Mouse (Mus musculus) liver, embryonic 11.5 days (tissue): ENCODE data around the gene Fga. TPM values are rescaled to one million over a fixed set of nuclear protein-coding genes. Genes with fewer than 3 reads are reported as not detected.
A peak's percentile ranks its signal among the peaks of the same experiment; 100 is the strongest.

Source experiments
- ATAC-seq: fragments of 200-750 bp; cut with Nextera tagmentation; replicated peaks from 2 replicates; pipeline ENCODE4 v1.8.0; 2017; ENCODE audit warnings: moderate number of reproducible peaks, mild to moderate bottlenecking, moderate TSS enrichment, moderate library complexity; ENCODE audit not compliant: low FRiP score
- DNase-seq: peaks from one replicate; pipeline ENCODE4 v3.0.0-alpha.2; 2017; ENCODE audit warnings: low spot score
- H3K27ac ChIP-seq: fragments of 300-500 bp; sonication (generic); 2 replicates; pipeline ENCODE4 v1.5.1; 2014; ENCODE audit warnings: mild to moderate bottlenecking, low read depth, low read length, control low read depth
- H3K27me3 ChIP-seq: fragments of 300-500 bp; sonication (generic); replicated peaks from 2 replicates; pipeline ENCODE4 v1.6.1; 2014; ENCODE audit warnings: low read length, mixed read lengths; ENCODE audit not compliant: control insufficient read depth, insufficient read depth
- H3K36me3 ChIP-seq: fragments of 300-500 bp; sonication (generic); 2 replicates; pipeline ENCODE4 v1.6.1; 2014; ENCODE audit warnings: mild to moderate bottlenecking, low read length, moderate library complexity, mixed read lengths; ENCODE audit not compliant: control insufficient read depth, insufficient read depth
- H3K4me1 ChIP-seq: fragments of 300-500 bp; sonication (generic); replicated peaks from 2 replicates; pipeline ENCODE4 v1.6.1; 2014; ENCODE audit warnings: low read length, mixed read lengths; ENCODE audit not compliant: control insufficient read depth, insufficient read depth
- H3K4me2 ChIP-seq: fragments of 300-500 bp; sonication (generic); 2 replicates; pipeline ENCODE4 v1.6.1; 2014; ENCODE audit warnings: mild to moderate bottlenecking, control low read depth, moderate library complexity
- H3K4me3 ChIP-seq: fragments of 300-500 bp; sonication (generic); 2 replicates; pipeline ENCODE4 v1.5.1; 2014; ENCODE audit warnings: low read depth, low read length, control low read depth
- H3K9ac ChIP-seq: fragments of 300-500 bp; sonication (generic); 2 replicates; pipeline ENCODE4 v1.6.1; 2014; ENCODE audit warnings: low read depth, low read length, control low read depth
- H3K9me3 ChIP-seq: fragments of 300-500 bp; sonication (generic); 2 replicates; pipeline ENCODE4 v1.6.1; 2016; ENCODE audit warnings: low read length, inconsistent platforms, mixed read lengths; ENCODE audit not compliant: control insufficient read depth
- WGBS: fragments of 180-500 bp; shearing (Covaris S2); extraction: QIAGEN DNeasy Blood & Tissue Kit; methylation state at CpG from one replicate; pipeline ENCODE4 v1.1.7; 2014; 5-methylcytosine and 5-hydroxymethylcytosine counted together
- polyA plus RNA-seq: library from polyadenylated mRNA; unstranded; fragments of >200 nt; fragmentation: Nextera tagmentation; extraction: Ambion mirVana; gene quantifications from 2 replicates; pipeline ENCODE4 v1.2.1, GENCODE M21; 2014

Fga gene
- polyA plus RNA-seq, 1 experiment from 2014 or later = 161 TPM

DNA sequence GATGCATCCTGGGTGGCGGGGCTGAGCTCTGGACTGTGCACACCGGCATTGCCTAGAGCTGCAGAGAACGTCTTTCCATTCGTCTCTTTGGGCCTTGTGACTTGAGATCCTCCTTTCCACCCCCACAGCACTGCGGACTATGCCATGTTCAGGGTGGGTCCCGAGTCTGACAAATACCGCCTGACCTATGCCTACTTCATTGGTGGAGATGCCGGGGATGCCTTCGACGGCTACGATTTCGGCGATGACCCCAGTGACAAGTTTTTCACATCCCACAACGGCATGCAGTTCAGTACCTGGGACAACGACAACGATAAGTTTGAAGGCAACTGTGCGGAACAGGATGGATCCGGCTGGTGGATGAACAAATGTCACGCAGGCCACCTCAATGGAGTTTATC is 13.2 kb upstream of the Fga start:
- H3K4me2 ChIP-seq = no peak overlapping the region
- ATAC-seq (no peak), DNase-seq (no peak)
- H3K4me3 ChIP-seq = no peak overlapping the region
- H3K27me3 ChIP-seq = no peaks in the 10 kb centered on the region
- H3K9me3 ChIP-seq = no peaks in the 10 kb centered on the region
- no peak overlapping the region for H3K9ac ChIP-seq
- 88% methylated on average over 19 of the region's 19 CpGs for WGBS
- no peaks in the 10 kb centered on the region for H3K36me3 ChIP-seq
- H3K4me1 ChIP-seq = no peaks in the 10 kb centered on the region
- no peak overlapping the region for H3K27ac ChIP-seq

DNA sequence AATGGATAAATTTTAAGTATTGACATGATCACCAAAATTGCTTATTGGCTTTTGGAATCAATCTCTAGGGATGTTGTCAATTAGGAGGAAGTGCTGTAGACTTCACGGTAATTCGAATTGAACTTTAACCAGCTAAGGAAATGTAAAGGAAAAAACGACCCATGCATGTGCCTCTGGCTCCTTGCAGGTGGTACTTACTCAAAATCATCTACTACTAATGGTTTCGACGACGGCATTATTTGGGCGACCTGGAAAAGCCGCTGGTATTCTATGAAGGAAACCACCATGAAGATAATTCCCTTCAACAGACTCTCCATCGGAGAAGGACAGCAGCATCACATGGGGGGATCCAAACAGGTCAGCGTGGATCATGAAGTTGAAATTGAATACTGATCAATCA is 11.9 kb upstream of the Fga start:
- WGBS = 85% methylated on average over 10 of the region's 10 CpGs
- H3K9ac ChIP-seq = no peak overlapping the region
- no peaks in the 10 kb centered on the region for H3K4me1 ChIP-seq
- H3K9me3 ChIP-seq = no peaks in the 10 kb centered on the region
- H3K4me2 ChIP-seq = no peak overlapping the region
- H3K27ac ChIP-seq = no peak overlapping the region
- no peaks in the 10 kb centered on the region for H3K36me3 ChIP-seq
- no peak overlapping the region for H3K4me3 ChIP-seq
- ATAC-seq (no peak), DNase-seq (no peak)
- no peaks in the 10 kb centered on the region for H3K27me3 ChIP-seq

DNA sequence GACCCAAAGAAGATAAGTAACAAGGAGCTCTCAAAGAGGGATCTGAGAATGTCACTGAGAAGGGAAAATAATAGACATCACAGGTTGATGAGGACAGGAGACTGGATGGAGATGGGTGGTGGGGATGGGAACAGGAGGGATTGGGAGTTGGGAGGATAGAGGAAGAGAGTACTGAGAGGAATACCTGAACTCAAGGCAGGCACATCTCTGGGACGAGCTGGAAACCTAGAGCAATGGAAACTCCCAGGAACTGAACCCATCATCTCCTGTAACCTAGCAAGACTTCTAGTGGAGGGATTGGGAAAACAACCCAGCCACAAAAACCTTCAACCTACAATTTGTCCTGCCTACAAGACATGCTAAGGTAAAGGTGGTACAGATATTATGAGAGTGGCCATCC is 9.6 kb upstream of the Fga start:
- no peak overlapping the region for H3K9ac ChIP-seq

DNA sequence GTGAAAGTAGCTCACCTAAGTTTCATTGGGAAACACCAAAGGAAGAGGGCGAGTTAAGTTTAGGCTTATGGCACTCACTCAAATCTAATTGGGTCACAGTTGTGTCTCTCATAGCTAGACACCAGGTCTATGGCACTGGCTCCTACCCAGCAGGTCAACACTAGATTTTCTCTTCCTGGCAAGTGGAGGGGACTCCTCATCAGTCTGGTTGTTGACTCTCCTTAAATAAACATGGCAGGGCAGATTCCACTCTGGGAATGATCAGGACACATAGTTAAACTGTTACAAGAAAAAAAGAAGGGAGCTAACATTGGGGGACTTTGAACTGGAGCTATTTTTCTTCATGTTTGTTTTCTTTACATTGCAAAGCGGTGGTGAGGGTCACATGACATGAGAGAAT is 5.5 kb upstream of the Fga start:
- ATAC-seq (peak; percentile 70; the same call in 1 of the 2 replicates), DNase-seq (no peak)
- Histone ChIP-seq H3K9ac (no peak overlapping the region), H3K27me3 (no peaks in the 10 kb centered on the region), H3K36me3 (no peaks in the 10 kb centered on the region), H3K4me3 (no peak overlapping the region), H3K27ac (peak overlapping the region; percentile 13; the same call in 1 of the 2 replicates), H3K4me1 (no peaks in the 10 kb centered on the region), H3K9me3 (no peaks in the 10 kb centered on the region), H3K4me2 (no peak overlapping the region; the same call in 1 of the 2 replicates)
- 67% methylated on average over 2 of the region's 2 CpGs for WGBS

More for the DNA sequence above, 9.6 kb upstream of the Fga start:
- Histone ChIP-seq H3K27ac (no peak overlapping the region), H3K9me3 (no peaks in the 10 kb centered on the region), H3K4me3 (no peak overlapping the region), H3K36me3 (no peaks in the 10 kb centered on the region), H3K4me1 (no peaks in the 10 kb centered on the region), H3K4me2 (no peak overlapping the region), H3K27me3 (no peaks in the 10 kb centered on the region)
- 76% methylated on average over 1 of the region's 1 CpGs for WGBS
- ATAC-seq (no peak), DNase-seq (no peak)

DNA sequence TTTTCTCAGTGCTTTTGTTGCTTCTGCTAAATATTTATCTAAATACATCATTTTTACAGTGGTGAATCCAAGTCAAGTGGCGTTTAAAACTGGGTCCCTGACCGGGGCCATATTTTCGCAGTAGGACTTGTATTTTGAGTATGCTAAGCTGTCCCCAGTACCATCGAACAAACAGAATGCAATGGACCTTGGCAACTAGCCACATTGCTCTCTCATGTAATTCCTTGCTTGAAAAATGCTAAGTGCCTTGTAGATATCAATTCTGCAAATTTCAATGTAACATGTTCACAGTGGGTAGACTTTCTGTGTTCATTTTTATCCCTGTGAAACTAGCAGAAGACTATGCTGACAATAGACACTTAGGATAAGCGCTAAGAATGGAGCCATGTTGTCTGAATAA is 4.7 kb upstream of the Fga start:
- Histone ChIP-seq H3K27ac (no peak overlapping the region), H3K4me3 (no peak overlapping the region), H3K27me3 (no peaks in the 10 kb centered on the region), H3K9me3 (no peaks in the 10 kb centered on the region), H3K9ac (no peak overlapping the region), H3K4me2 (no peak overlapping the region), H3K4me1 (no peaks in the 10 kb centered on the region), H3K36me3 (no peaks in the 10 kb centered on the region)
- 86% methylated on average over 5 of the region's 5 CpGs for WGBS
- ATAC-seq = no peak
- DNase-seq = no peak

DNA sequence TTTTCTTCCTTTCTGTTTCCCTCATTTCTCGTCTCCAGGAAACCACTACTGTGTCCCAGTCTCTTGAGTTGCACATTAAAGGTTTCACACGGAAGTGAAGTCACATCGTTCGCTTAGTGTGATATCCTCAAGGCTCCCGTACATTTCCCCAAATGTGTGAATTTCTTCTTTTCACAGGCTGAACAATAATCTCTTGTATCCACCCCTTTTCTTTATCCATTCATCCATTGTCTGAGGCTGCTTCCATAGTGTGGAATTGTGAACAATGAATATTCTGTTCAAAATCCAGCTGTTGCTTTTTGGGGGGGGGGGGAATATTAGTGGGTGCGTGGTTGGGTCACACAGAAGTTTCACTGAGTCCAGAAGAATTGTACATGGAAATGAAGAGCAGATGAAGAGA is 840 bp upstream of the Fga start:
- H3K4me3 ChIP-seq = no peak overlapping the region
- no peak overlapping the region for H3K4me2 ChIP-seq
- H3K9ac ChIP-seq = no peak overlapping the region
- H3K4me1 ChIP-seq = no peaks in the 10 kb centered on the region
- DNase-seq (no peak), ATAC-seq (no peak)
- 81% methylated on average over 6 of the region's 6 CpGs for WGBS
- H3K36me3 ChIP-seq = no peaks in the 10 kb centered on the region
- no peaks in the 10 kb centered on the region for H3K9me3 ChIP-seq
- no peaks in the 10 kb centered on the region for H3K27me3 ChIP-seq
- H3K27ac ChIP-seq = no peak overlapping the region

DNA sequence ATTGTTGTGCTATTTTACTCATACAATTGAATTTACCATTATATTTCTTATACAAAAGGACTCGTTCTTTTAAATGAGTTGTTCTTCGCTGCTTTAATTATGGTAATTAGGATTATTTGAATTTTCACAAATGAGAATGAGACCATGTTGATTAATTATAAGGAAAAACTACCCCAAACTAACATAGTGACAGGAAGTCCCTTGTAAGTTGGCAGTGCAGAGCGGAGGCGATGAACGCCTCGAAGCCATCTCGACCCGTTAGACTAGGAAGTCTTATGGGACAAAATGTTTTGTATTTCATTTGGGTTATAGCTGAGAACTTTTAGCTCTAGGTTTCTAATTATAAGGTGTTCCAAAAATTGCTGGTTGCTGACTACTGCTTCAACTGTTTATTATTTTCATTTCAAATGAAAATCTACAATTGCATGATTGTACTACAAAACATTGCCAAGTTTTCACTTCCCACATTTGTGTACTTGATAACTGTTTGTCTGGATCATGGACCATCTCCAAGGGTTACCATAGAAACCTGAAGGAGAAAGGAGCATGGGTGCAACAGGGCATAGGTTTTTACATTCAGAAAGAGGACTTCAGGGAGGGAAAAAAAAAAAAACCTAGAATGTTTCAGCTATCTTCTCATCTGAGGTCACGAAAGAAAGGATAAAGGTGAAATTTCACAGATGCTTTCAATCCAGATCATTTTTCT is 1.8 kb downstream of the Fga start:
- Histone ChIP-seq H3K36me3 (no peaks in the 10 kb centered on the region), H3K9ac (no peak overlapping the region), H3K4me1 (no peaks in the 10 kb centered on the region), H3K27ac (no peak overlapping the region), H3K27me3 (no peaks in the 10 kb centered on the region), H3K9me3 (no peaks in the 10 kb centered on the region), H3K4me2 (peak overlapping the region; percentile 47), H3K4me3 (peak overlapping the region; percentile 8; the same call in 1 of the 2 replicates)
- DNase-seq = no peak
- 82% methylated on average over 9 of the region's 9 CpGs for WGBS
- no peak for ATAC-seq

DNA sequence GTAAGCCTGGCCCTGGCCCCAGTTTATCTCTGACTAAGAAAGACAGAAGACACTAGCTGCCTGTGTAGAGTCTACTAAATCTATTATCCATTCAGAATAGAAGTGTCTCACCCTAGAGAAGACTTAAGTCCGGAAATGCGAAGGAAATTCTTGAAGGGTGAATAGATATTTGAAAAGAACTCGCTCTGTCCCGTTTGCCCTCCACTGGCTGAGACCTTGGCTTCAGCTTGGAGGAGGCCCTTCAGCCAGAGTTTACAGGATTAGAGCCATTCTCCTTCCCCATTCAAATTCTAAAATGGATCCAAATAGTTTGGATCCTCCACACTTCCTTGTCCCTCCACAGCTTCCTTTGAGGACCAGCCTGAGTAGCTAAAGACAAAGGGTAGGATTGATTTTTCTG is 4.5 kb downstream of the Fga start:
- Histone ChIP-seq H3K27me3 (no peaks in the 10 kb centered on the region), H3K36me3 (no peaks in the 10 kb centered on the region), H3K9me3 (no peaks in the 10 kb centered on the region), H3K4me1 (no peaks in the 10 kb centered on the region), H3K27ac (no peak overlapping the region), H3K9ac (no peak overlapping the region), H3K4me3 (no peak overlapping the region), H3K4me2 (no peak overlapping the region)
- DNase-seq (no peak), ATAC-seq (no peak)
- 84% methylated on average over 4 of the region's 4 CpGs for WGBS

DNA sequence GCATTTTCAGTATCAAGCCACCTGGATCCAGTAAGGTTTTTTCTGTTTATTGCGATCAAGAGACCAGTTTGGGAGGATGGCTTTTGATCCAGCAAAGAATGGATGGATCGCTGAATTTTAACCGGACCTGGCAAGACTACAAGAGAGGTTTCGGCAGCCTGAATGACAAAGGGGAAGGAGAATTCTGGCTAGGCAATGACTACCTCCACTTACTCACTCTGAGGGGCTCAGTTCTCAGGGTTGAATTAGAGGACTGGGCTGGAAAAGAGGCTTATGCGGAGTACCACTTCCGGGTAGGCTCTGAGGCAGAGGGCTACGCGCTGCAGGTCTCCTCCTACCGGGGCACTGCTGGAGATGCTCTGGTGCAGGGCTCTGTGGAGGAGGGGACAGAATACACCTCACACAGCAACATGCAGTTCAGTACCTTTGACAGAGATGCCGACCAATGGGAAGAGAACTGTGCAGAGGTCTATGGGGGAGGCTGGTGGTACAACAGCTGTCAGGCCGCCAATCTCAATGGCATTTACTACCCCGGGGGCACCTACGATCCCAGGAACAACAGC is 7.0 kb downstream of the Fga start:
- Histone ChIP-seq H3K9ac (no peak overlapping the region), H3K27ac (no peak overlapping the region), H3K27me3 (no peaks in the 10 kb centered on the region), H3K36me3 (no peaks in the 10 kb centered on the region), H3K9me3 (no peaks in the 10 kb centered on the region), H3K4me2 (no peak overlapping the region), H3K4me3 (no peak overlapping the region), H3K4me1 (no peaks in the 10 kb centered on the region)
- WGBS = 57% methylated on average over 13 of the region's 13 CpGs
- DNase-seq (no peak), ATAC-seq (no peak)
